Mouse (Mus musculus) testis, adult 2 months (tissue): ENCODE results near the gene Kiss1.

Experiments used
- CTCF ChIP-seq: fragments of 200-500 bp; IDR thresholded peaks from 2 replicates; pipeline ENCODE4 v1.5.1; 2012; ENCODE audit warnings: low read depth, mild to moderate bottlenecking, inconsistent platforms, low read length, moderate library complexity; ENCODE audit not compliant: control insufficient read depth, insufficient read depth, insufficient replicate concordance
- POLR2A ChIP-seq: fragments of 200-500 bp; IDR thresholded peaks from 2 replicates; pipeline ENCODE4 v1.6.1; 2012; ENCODE audit warnings: low read depth, mild to moderate bottlenecking, inconsistent platforms, low read length, moderate library complexity; ENCODE audit not compliant: control insufficient read depth

DNA sequence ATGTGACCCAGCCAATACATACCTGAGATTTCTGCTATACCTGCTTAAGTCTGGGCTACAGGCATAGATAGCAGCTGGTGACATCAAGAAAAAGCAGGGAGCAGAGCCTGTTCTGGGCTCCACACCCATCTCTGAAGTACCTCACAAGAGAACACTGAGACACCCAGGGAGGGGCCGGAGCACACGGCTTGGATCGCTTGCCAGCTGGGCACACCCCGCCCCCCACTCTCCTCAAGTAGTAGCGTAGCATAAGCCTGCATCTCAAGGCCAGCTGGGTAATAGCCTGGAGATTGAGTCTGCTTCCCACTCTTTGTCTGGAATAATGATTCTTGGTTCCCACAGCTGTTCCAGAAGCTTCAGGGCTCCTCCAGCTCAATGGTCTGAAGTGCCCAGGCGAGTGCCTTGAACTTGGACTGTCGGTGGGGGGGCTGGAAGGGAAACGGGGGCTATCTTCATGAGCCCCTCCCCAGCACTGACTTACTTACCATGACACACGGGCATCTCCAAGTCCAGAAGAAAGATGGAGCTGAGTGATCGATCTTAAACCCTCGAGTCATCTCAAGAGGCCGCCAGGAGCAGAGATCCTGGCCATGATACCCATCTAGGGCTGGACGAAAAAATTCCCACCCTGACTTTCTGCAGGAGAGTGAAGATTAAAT is at the start of gene Kiss1:
- no peak for TF ChIP-seq CTCF
- no peak for TF ChIP-seq POLR2A
